Mouse (Mus musculus) forebrain, embryonic 14.5 days (tissue): Measurements from ENCODE around the gene Socs7. TPM values are rescaled to one million over a fixed set of nuclear protein-coding genes. Genes with fewer than 3 reads are reported as not detected.
A peak's percentile ranks its signal among the peaks of the same experiment; 100 is the strongest.

Experiments used
- ATAC-seq: fragments of 200-750 bp; cut with Nextera tagmentation; 2 replicates; pipeline ENCODE4 v1.8.0; 2017; ENCODE audit warnings: mild to moderate bottlenecking, moderate library complexity
- DNase-seq: peaks from one replicate; pipeline ENCODE4 v3.0.0-alpha.2; 2015; ENCODE audit warnings: low spot score
- H3K27ac ChIP-seq: fragments of 300-500 bp; sonication (generic); 2 replicates; pipeline ENCODE4 v1.5.1; 2014; ENCODE audit warnings: low read depth, mild to moderate bottlenecking, control low read depth, low read length, moderate library complexity
- H3K27me3 ChIP-seq: fragments of 300-500 bp; sonication (generic); replicated peaks from 2 replicates; pipeline ENCODE4 v1.6.1; 2014; ENCODE audit warnings: low read length, control low read depth, mixed read lengths; ENCODE audit not compliant: control insufficient read depth, insufficient read depth
- H3K36me3 ChIP-seq: fragments of 300-500 bp; sonication (generic); 2 replicates; pipeline ENCODE4 v1.6.1; 2014; ENCODE audit warnings: low read length, control low read depth; ENCODE audit not compliant: control insufficient read depth, insufficient read depth
- H3K4me1 ChIP-seq: fragments of 300-500 bp; sonication (generic); 2 replicates; pipeline ENCODE4 v1.6.1; 2014; ENCODE audit warnings: antibody characterized with exemption, low read length, control low read depth; ENCODE audit not compliant: control insufficient read depth, insufficient read depth
- H3K4me2 ChIP-seq: fragments of 300-500 bp; sonication (generic); 2 replicates; pipeline ENCODE4 v1.6.1; 2014; ENCODE audit warnings: mild to moderate bottlenecking, control low read depth, low read length
- H3K4me3 ChIP-seq: fragments of 300-500 bp; sonication (generic); 2 replicates; pipeline ENCODE4 v1.5.1; 2014; ENCODE audit warnings: low read depth, low read length, control low read depth
- H3K9ac ChIP-seq: fragments of 300-500 bp; sonication (generic); 2 replicates; pipeline ENCODE4 v1.6.1; 2014; ENCODE audit warnings: mild to moderate bottlenecking, low read length, control low read depth, moderate library complexity
- H3K9me3 ChIP-seq: fragments of 300-500 bp; sonication (generic); replicated peaks from 2 replicates; pipeline ENCODE4 v1.6.1; 2016; ENCODE audit warnings: low read length, control low read depth, mixed read lengths; ENCODE audit not compliant: control insufficient read depth
- WGBS: fragments of 180-500 bp; shearing (Covaris S2); extraction: QIAGEN DNeasy Blood & Tissue Kit; methylation state at CpG from one replicate; pipeline ENCODE4 v1.1.7; 2014; 5-methylcytosine and 5-hydroxymethylcytosine counted together
- polyA plus RNA-seq: library from polyadenylated mRNA; unstranded; fragments of >200 nt; fragmentation: Nextera tagmentation; extraction: Ambion mirVana; gene quantifications from 2 replicates; pipeline ENCODE4 v1.2.1, GENCODE M21; 2014

The Socs7 gene
- polyA plus RNA-seq, 1 experiment from 2014 or later = 5.7 TPM

DNA sequence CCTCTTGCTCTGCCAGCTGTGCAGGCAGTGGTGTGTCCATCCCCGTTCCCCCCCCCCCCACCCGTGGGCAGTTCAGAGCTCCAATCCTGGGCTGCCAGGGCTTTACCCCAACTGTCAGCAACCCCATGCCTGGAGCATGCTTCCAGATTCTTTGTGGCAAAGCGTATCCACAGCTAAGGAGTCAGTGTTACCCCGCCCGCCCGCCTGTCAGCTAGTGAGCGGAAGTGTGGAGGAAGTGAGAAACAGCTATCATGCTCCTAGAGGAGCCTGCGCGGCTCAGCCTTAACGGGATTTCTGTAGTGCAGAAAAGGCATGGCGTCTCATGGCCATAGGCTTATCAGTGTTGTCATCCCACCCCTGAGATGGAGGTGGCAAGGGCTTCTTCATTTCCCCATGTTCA lies 31.8 kb downstream of the Socs7 start:
- no peaks in the 10 kb centered on the region for H3K27me3 ChIP-seq
- no peak overlapping the region for H3K4me2 ChIP-seq
- WGBS = 90% methylated on average over 11 of the region's 11 CpGs
- no peak for ATAC-seq
- 0 out of 2 replicates have a peak, but pooled peaks cover 4% of the 10 kb centered on the region for H3K4me1 ChIP-seq
- H3K36me3 ChIP-seq = peaks cover 63% of the 10 kb centered on the region
- no peaks in the 10 kb centered on the region for H3K9me3 ChIP-seq
- DNase-seq = no peak
- no peak overlapping the region for H3K9ac ChIP-seq
- no peak overlapping the region for H3K4me3 ChIP-seq
- H3K27ac ChIP-seq = no peak overlapping the region

- no peak overlapping the region for H3K27ac ChIP-seq
- no peak overlapping the region for H3K4me2 ChIP-seq
- ATAC-seq (no peak), DNase-seq (no peak)
- no peak overlapping the region for H3K9ac ChIP-seq
- H3K9me3 ChIP-seq = no peaks in the 10 kb centered on the region
- H3K36me3 ChIP-seq = peaks cover 25% of the 10 kb centered on the region
- H3K4me1 ChIP-seq = peaks cover 10% of the 10 kb centered on the region
- H3K27me3 ChIP-seq = no peaks in the 10 kb centered on the region
- no peak overlapping the region for H3K4me3 ChIP-seq
- WGBS = 68% methylated on average over 2 of the region's 2 CpGs
These were observed 36.2 kb downstream of the Socs7 start for GRCm38 (mm10) chr11:97398506-97398905.

GRCm38 (mm10) chr11:97399958-97400710 lies 37.8 kb downstream of the Socs7 start:
- Histone ChIP-seq H3K36me3 (peaks cover 10% of the 10 kb centered on the region), H3K4me1 (peaks cover 15% of the 10 kb centered on the region), H3K27me3 (no peaks in the 10 kb centered on the region), H3K9ac (peak overlapping the region; percentile 10; the same call in 1 of the 2 replicates), H3K4me3 (peak overlapping the region; percentile 24), H3K9me3 (no peaks in the 10 kb centered on the region), H3K4me2 (peak overlapping the region; percentile 61), H3K27ac (peak overlapping the region; percentile 66; the same call in 1 of the 2 replicates)
- DNase-seq = peak; percentile 92
- peak; percentile 56 for ATAC-seq
- 4% methylated on average over 23 of the region's 23 CpGs for WGBS

DNA sequence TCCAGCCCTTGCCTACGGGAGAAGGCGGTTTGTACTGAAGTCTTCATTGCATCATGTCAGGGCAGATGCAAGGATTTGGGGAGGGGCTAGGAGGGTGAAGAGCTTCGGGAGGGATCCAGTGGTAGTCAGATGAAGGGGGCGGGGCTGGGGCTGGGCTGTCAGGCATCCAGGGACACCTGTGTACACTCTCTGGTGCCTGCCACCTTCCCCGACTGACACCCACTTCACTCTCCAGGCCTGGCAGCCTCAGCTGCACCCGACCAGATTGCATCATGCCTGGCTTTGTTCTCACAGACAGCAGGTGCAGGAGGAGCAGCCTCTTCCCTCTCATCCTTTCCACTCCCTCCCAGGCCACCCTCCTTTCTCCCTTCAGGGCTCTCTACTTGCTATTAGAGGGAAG lies 38.7 kb downstream of the Socs7 start:
- DNase-seq (peak; percentile 69), ATAC-seq (peak; percentile 50)
- H3K4me1 ChIP-seq = peaks cover 20% of the 10 kb centered on the region
- no peak overlapping the region for H3K9ac ChIP-seq
- no peaks in the 10 kb centered on the region for H3K9me3 ChIP-seq
- H3K36me3 ChIP-seq = peaks cover under 1% of the 10 kb centered on the region; the same call in 1 of the 2 replicates
- WGBS = 11% methylated on average over 6 of the region's 6 CpGs
- H3K27me3 ChIP-seq = no peaks in the 10 kb centered on the region
- H3K4me2 ChIP-seq = peak overlapping the region; percentile 61
- peak overlapping the region; percentile 66; the same call in 1 of the 2 replicates for H3K27ac ChIP-seq
- no peak overlapping the region for H3K4me3 ChIP-seq

GRCm38 (mm10) chr11:97401686-97402435 lies 39.5 kb downstream of the Socs7 start:
- H3K4me1 ChIP-seq = peaks cover 20% of the 10 kb centered on the region
- no peak for ATAC-seq
- no peak overlapping the region for H3K4me2 ChIP-seq
- no peaks in the 10 kb centered on the region for H3K36me3 ChIP-seq
- WGBS = 70% methylated on average over 3 of the region's 3 CpGs
- H3K27me3 ChIP-seq = no peaks in the 10 kb centered on the region
- H3K9ac ChIP-seq = no peak overlapping the region
- 0 out of 2 replicates have a peak overlapping the region, but pooled peaks have one; percentile 66 for H3K27ac ChIP-seq
- H3K4me3 ChIP-seq = no peak overlapping the region
- DNase-seq = no peak
- no peaks in the 10 kb centered on the region for H3K9me3 ChIP-seq

DNA sequence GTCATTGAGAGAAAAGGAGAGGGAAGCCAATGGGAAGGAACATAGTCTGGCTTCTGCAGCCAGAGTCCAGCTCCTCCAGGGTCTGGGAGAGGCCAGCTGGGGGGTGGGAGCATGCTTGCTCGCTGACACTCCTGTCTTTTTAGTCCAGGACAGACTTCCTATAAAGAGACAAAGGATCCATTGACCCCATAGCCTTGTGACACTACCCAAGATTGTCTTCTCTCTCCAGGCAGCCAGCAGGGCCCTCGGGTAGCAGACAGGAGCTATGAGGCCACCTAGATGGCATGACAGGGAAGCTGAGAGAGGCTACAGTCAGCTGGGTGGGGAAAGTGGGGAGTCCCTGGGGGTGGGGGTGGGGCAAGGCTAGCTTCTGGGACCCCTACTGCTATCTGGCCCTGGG lies 40.4 kb downstream of the Socs7 start:
- H3K36me3 ChIP-seq = no peaks in the 10 kb centered on the region
- ATAC-seq (no peak), DNase-seq (no peak)
- no peak overlapping the region for H3K4me2 ChIP-seq
- H3K27me3 ChIP-seq = no peaks in the 10 kb centered on the region; the same call in 1 of the 2 replicates
- H3K27ac ChIP-seq = no peak overlapping the region
- H3K9me3 ChIP-seq = no peaks in the 10 kb centered on the region
- peaks cover 20% of the 10 kb centered on the region for H3K4me1 ChIP-seq
- H3K9ac ChIP-seq = no peak overlapping the region
- no peak overlapping the region for H3K4me3 ChIP-seq
- WGBS = 12% methylated on average over 2 of the region's 2 CpGs

- H3K4me3 ChIP-seq = peak overlapping the region; percentile 61
- ATAC-seq = no peak
- no peaks in the 10 kb centered on the region for H3K36me3 ChIP-seq
- H3K27me3 ChIP-seq = no peaks in the 10 kb centered on the region; the same call in 1 of the 2 replicates
- H3K9ac ChIP-seq = peak overlapping the region; percentile 72; the same call in 1 of the 2 replicates
- H3K4me2 ChIP-seq = peak overlapping the region; percentile 96
- DNase-seq = no peak
- peaks cover 20% of the 10 kb centered on the region for H3K4me1 ChIP-seq
- WGBS = 43% methylated on average over 8 of the region's 8 CpGs
- peak overlapping the region; percentile 21; the same call in 1 of the 2 replicates for H3K27ac ChIP-seq
- no peaks in the 10 kb centered on the region for H3K9me3 ChIP-seq
These were observed 41.3 kb downstream of the Socs7 start for GRCm38 (mm10) chr11:97403614-97404183.

- Histone ChIP-seq H3K9me3 (no peaks in the 10 kb centered on the region), H3K9ac (peak overlapping the region; percentile 72), H3K36me3 (no peaks in the 10 kb centered on the region), H3K4me2 (peak overlapping the region; percentile 96), H3K4me3 (peak overlapping the region; percentile 61), H3K27me3 (no peaks in the 10 kb centered on the region; the same call in 1 of the 2 replicates), H3K4me1 (peaks cover 20% of the 10 kb centered on the region), H3K27ac (peak overlapping the region; percentile 21; the same call in 1 of the 2 replicates)
- DNase-seq (peak; percentile 76), ATAC-seq (peak; percentile 54)
- WGBS = 0% methylated on average over 36 of the region's 61 CpGs
These were observed 41.9 kb downstream of the Socs7 start for GRCm38 (mm10) chr11:97404184-97404760.
